Mouse (Mus musculus) CH12.LX (cell line): Measurements from ENCODE around the gene Ssb. TPM values are rescaled to one million over a fixed set of nuclear protein-coding genes. Genes with fewer than 3 reads are reported as not detected.

Experiments
- DNase-seq: peaks from one replicate; pipeline ENCODE4 v3.0.0-alpha.2; 2013; ENCODE audit errors: extremely low read depth
- H3K27ac ChIP-seq: 2 replicates; pipeline ENCODE4 v1.5.1; 2012; ENCODE audit warnings: low read depth, mild to moderate bottlenecking, control low read depth, moderate library complexity; ENCODE audit not compliant: insufficient read depth
- H3K27me3 ChIP-seq: replicated peaks from 2 replicates; pipeline ENCODE3; 2012; ENCODE audit warnings: inconsistent platforms
- H3K36me3 ChIP-seq, 2 experiments: replicated peaks in 1 of 2; 2 replicates each; pipeline versions ENCODE3 to v1.6.1; 2012; ENCODE audit warnings: inconsistent platforms in 1 of 2, low read length in 1 of 2, mild to moderate bottlenecking in 1 of 2, mixed read lengths in 1 of 2, moderate library complexity in 1 of 2; ENCODE audit not compliant: control insufficient read depth in 1 of 2, insufficient read depth in 1 of 2
- H3K4me1 ChIP-seq, 2 experiments: 2 replicates each; pipeline ENCODE4 v1.6.1; 2012; ENCODE audit warnings: inconsistent platforms in 1 of 2, moderate library complexity in 1 of 2; ENCODE audit not compliant: insufficient read depth in 2 of 2, control insufficient read depth in 1 of 2
- H3K4me2 ChIP-seq: 2 replicates; pipeline ENCODE4 v1.6.1; 2012; ENCODE audit warnings: low read depth, mild to moderate bottlenecking, control low read depth; ENCODE audit not compliant: poor library complexity, insufficient read depth, severe bottlenecking
- H3K4me3 ChIP-seq, 3 experiments: fragments of 150-350 bp in 1 of 3; sonication (generic) in 1 of 3; replicated peaks in 1 of 3; 2 replicates each; pipeline versions ENCODE3 to v1.5.1; 2011 to 2012; ENCODE audit warnings: low read depth in 2 of 3, low read length in 2 of 3, mild to moderate bottlenecking in 2 of 3, moderate library complexity in 2 of 3, control low read depth in 1 of 3, improper control_type of control experiment in 1 of 3, inconsistent platforms in 1 of 3, mixed read lengths in 1 of 3; ENCODE audit not compliant: poor library complexity in 1 of 3
- H3K79me2 ChIP-seq: replicated peaks from 2 replicates; pipeline ENCODE4 v1.6.1; 2012; ENCODE audit warnings: mild to moderate bottlenecking, moderate library complexity; ENCODE audit not compliant: control insufficient read depth, poor library complexity, insufficient read depth, severe bottlenecking; ENCODE audit errors: extremely low read depth
- H3K9ac ChIP-seq: 2 replicates; pipeline ENCODE4 v1.6.1; 2012; ENCODE audit warnings: low read depth, mild to moderate bottlenecking, control low read depth, moderate library complexity; ENCODE audit not compliant: insufficient read depth
- H3K9me3 ChIP-seq: replicated peaks from 2 replicates; pipeline ENCODE3; 2012; ENCODE audit warnings: low read length, inconsistent platforms, mixed read lengths
- BHLHE40 ChIP-seq: IDR thresholded peaks from 2 replicates; pipeline ENCODE4 v1.6.1; 2011; ENCODE audit warnings: mild to moderate bottlenecking, low read depth, low read length, improper control_type of control experiment
- CHD2 ChIP-seq: IDR thresholded peaks from 2 replicates; pipeline ENCODE4 v1.6.1; 2011; ENCODE audit warnings: low read length, improper control_type of control experiment
- CTCF ChIP-seq, 2 experiments: IDR thresholded peaks in 1 of 2; conservative IDR thresholded peaks in 1 of 2; 2 replicates each; pipeline ENCODE4 v1.5.1; 2011 to 2012; ENCODE audit warnings: low read depth in 2 of 2, low read length in 2 of 2, improper control_type of control experiment in 1 of 2, inconsistent platforms in 1 of 2, mild to moderate bottlenecking in 1 of 2, moderate library complexity in 1 of 2
- ELF1 ChIP-seq: IDR thresholded peaks from 2 replicates; pipeline ENCODE4 v1.6.1; 2014; ENCODE audit warnings: low read depth, mild to moderate bottlenecking, inconsistent platforms, low read length, improper control_type of control experiment
- HCFC1 ChIP-seq: IDR thresholded peaks from 2 replicates; pipeline ENCODE4 v1.6.1; 2012; ENCODE audit warnings: low read depth, mild to moderate bottlenecking, inconsistent platforms, low read length, improper control_type of control experiment
- IRF4 ChIP-seq: IDR thresholded peaks from 2 replicates; pipeline ENCODE4 v1.6.1; 2014; ENCODE audit warnings: low read depth, mild to moderate bottlenecking, inconsistent platforms, low read length, improper control_type of control experiment
- JUND ChIP-seq: conservative IDR thresholded peaks from 2 replicates; pipeline ENCODE4 v1.6.1; 2011; ENCODE audit warnings: low read depth, low read length, improper control_type of control experiment
- KAT2A ChIP-seq: IDR thresholded peaks from 2 replicates; pipeline ENCODE4 v1.6.1; 2012; ENCODE audit warnings: low read length, improper control_type of control experiment, inconsistent platforms; ENCODE audit not compliant: insufficient replicate concordance
- MAFK ChIP-seq: IDR thresholded peaks from 2 replicates; pipeline ENCODE4 v1.6.1; 2011; ENCODE audit warnings: low read length, improper control_type of control experiment; ENCODE audit not compliant: insufficient replicate concordance
- MXI1 ChIP-seq: IDR thresholded peaks from 2 replicates; pipeline ENCODE4 v1.6.1; 2011; ENCODE audit warnings: mild to moderate bottlenecking, low read depth, low read length, improper control_type of control experiment
- MYC ChIP-seq: IDR thresholded peaks from 2 replicates; pipeline ENCODE4 v1.6.1; 2011; ENCODE audit warnings: low read depth, mild to moderate bottlenecking, improper control_type of control experiment, low read length
- POLR2A ChIP-seq: IDR thresholded peaks from 2 replicates; pipeline ENCODE4 v1.6.1; 2011; ENCODE audit warnings: low read depth, mild to moderate bottlenecking, improper control_type of control experiment, low read length
- POLR2AphosphoS2 ChIP-seq: IDR thresholded peaks from 2 replicates; pipeline ENCODE4 v1.6.1; 2011; ENCODE audit warnings: low read depth, low read length, improper control_type of control experiment
- SIN3A ChIP-seq: IDR thresholded peaks from 2 replicates; pipeline ENCODE4 v1.6.1; 2012; ENCODE audit warnings: low read length, improper control_type of control experiment, inconsistent platforms
- SMC3 ChIP-seq: IDR thresholded peaks from 2 replicates; pipeline ENCODE4 v1.6.1; 2011; ENCODE audit warnings: low read depth, low read length, improper control_type of control experiment
- TCF12 ChIP-seq: IDR thresholded peaks from 2 replicates; pipeline ENCODE4 v1.6.1; 2014; ENCODE audit warnings: low read depth, mild to moderate bottlenecking, inconsistent platforms, low read length, improper control_type of control experiment
- UBTF ChIP-seq: IDR thresholded peaks from 2 replicates; pipeline ENCODE4 v1.6.1; 2012; ENCODE audit warnings: low read depth, mild to moderate bottlenecking, inconsistent platforms, low read length, improper control_type of control experiment, moderate library complexity
- USF1 ChIP-seq: IDR thresholded peaks from 2 replicates; pipeline ENCODE4 v1.6.1; 2014; ENCODE audit warnings: low read depth, mild to moderate bottlenecking, inconsistent platforms, low read length, improper control_type of control experiment
- USF2 ChIP-seq: conservative IDR thresholded peaks from 2 replicates; pipeline ENCODE4 v1.6.1; 2011; ENCODE audit warnings: low read depth, low read length, improper control_type of control experiment
- ZC3H11A ChIP-seq: IDR thresholded peaks from 2 replicates; pipeline ENCODE4 v1.6.1; 2012; ENCODE audit warnings: low read depth, mild to moderate bottlenecking, inconsistent platforms, low read length, improper control_type of control experiment
- dilution Hi-C: fragments of 300-500 bp; cut with MboI; formaldehyde crosslinking; loops from 2 replicates; pipeline ENCODE4 v1.14.3; 2020; ENCODE audit warnings: low sequenced_read_pairs; ENCODE audit not compliant: extremely low pct_unique_long_range_greater_than_20kb, extremely low pct_ligation_motif_present
- in situ Hi-C: fragments of 300-500 bp; cut with MboI; formaldehyde crosslinking; loops from 3 replicates; pipeline ENCODE4 v1.14.3; 2019; ENCODE audit warnings: low sequenced_read_pairs, low pct_ligation_motif_present, low pct_unique_long_range_greater_than_20kb, mixed read lengths
- polyA plus RNA-seq: library from polyadenylated mRNA; unstranded; fragments of >175 nt; gene quantifications from 2 replicates; pipeline ENCODE4 v1.2.1, GENCODE M21; 2012; ENCODE audit warnings: low read depth; ENCODE audit not compliant: insufficient read length
- total RNA-seq, 2 experiments: library from RNA; depleted of rRNA; stranded (reverse); fragments of 300-350 nt in 1 of 2; fragments of >200 nt in 1 of 2; gene quantifications; 2 replicates each; pipeline ENCODE4 v1.2.3; 2012 to 2014

Gene Ssb
- total and polyA plus RNA-seq, 3 experiments: 124 to 410 (median 281) TPM

GRCm38 (mm10) chr2:69837996-69838395 lies 23.4 kb upstream of the Ssb start:
- Histone ChIP-seq H3K4me3 (no peak overlapping the region), H3K27ac (no peak overlapping the region), H3K36me3 (no peaks in the 10 kb centered on the region), H3K4me2 (no peak overlapping the region), H3K9ac (no peak overlapping the region), H3K79me2 (no peaks in the 10 kb centered on the region), H3K27me3 (no peaks in the 10 kb centered on the region), H3K9me3 (no peaks in the 10 kb centered on the region), H3K4me1 (no peaks in the 10 kb centered on the region)
- in situ Hi-C loops (no loop called here), dilution Hi-C loops (no loop called here)
- DNase-seq: no peak
- no peak for TF ChIP-seq USF1
- peak in 1 of 2 experiments; percentile 13; a peak in 1 of 4 replicates for TF ChIP-seq CTCF (conservative IDR thresholded peaks at IDR 0.05 in 1 of 2, IDR thresholded peaks at IDR 0.05 in 1 of 2; ENCODE audit: low read depth in 2 of 2, low read length in 2 of 2)

DNA sequence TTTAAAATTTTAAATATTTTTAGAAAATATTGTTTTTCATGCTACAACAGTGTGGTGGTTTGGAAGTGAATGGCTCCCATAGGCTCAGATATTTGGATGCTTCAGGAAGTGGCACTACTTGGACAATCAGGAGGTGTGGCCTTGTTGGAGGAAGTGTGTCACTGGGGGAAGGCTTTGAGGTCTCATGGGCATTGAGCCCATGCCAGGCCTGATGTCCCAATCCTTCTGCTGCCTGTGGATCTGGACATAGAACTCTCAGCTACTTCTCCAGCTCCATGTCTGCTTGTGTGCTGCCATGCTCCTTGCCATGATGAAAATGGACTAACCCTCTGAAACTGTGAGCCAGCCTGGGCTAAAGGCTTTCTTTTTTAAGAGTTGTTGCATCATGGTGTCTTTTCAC lies 22.7 kb upstream of the Ssb start:
- Histone ChIP-seq H3K36me3 (no peaks in the 10 kb centered on the region), H3K27me3 (no peaks in the 10 kb centered on the region), H3K9ac (no peak overlapping the region), H3K4me1 (no peaks in the 10 kb centered on the region), H3K27ac (no peak overlapping the region), H3K4me3 (no peak overlapping the region), H3K79me2 (no peaks in the 10 kb centered on the region), H3K9me3 (no peaks in the 10 kb centered on the region), H3K4me2 (no peak overlapping the region)
- dilution Hi-C loops: no loop called here
- in situ Hi-C loops: no loop called here
- TF ChIP-seq ELF1 (no peak), KAT2A (no peak), SMC3 (no peak), CHD2 (no peak), ZC3H11A (no peak), UBTF (no peak), MAFK (no peak), IRF4 (no peak), SIN3A (no peak), POLR2A (no peak), MXI1 (no peak), USF2 (no peak), JUND (no peak), BHLHE40 (no peak), TCF12 (no peak), HCFC1 (no peak), POLR2AphosphoS2 (no peak), MYC (no peak)
- TF ChIP-seq, all 38 proteins: peak for 0
- DNase-seq: no peak
